ENCODE assay signal across 8 mouse cellular contexts in the genomic region with DNA sequence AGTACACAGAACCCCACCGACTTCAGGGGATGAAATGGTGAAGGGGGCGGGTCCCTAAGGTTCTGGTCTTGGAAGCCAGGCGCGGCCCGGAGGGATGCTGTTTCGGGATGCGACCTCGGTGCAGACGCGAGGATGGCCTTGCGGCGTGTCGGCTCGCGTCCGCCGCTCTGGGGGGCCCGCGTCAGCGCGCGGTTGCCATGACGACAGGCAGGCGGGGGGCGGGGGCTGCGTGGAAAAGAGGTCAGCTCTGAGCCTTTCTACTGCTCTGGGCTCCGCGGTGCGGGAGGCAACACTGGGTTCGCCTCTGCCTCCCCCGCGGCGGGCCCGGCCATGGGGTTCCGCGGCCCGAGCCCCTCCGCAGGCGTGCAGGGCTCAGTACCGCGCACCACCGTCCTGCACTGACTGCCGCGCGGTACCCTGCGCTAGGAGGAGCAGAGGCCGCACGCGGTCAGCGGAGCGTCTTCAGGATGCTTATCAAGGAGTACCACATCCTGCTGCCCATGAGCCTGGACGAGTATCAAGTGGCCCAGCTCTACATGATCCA. TPM values are rescaled to one million over a fixed set of nuclear protein-coding genes. Genes with fewer than 3 reads are reported as not detected.
DNase-seq lines count a peak whose midpoint lies in the region; ATAC-seq and TF ChIP-seq lines count a peak whose summit lies in the region.

No protein-coding gene starts in this region.

- H3K4me3 ChIP-seq in kidney, postnatal 0 days (replicated peaks; ENCODE audit: low read depth, low read length): peak overlapping the region; percentile 40
- H3K4me3 ChIP-seq in bone marrow macrophage, adult 2 months (ENCODE audit: insufficient read depth, low read length): peak overlapping the region; percentile 72
- H3K4me3 ChIP-seq in liver, embryonic 16.5 days (ENCODE audit: low read depth, low read length): peak overlapping the region; percentile 66

- H3K9ac ChIP-seq in kidney, postnatal 0 days (ENCODE audit: low read depth, low read length): peak overlapping the region; percentile 59
- H3K9ac ChIP-seq in liver, embryonic 16.5 days (ENCODE audit: low read depth, low read length): peak overlapping the region; percentile 65

- no peak for ATAC-seq in kidney, postnatal 0 days (replicated peaks; ENCODE audit: low FRiP score, low read depth)
- ATAC-seq in frontal cortex, adult (ENCODE audit: low TSS enrichment): peak; percentile 7; the same call in 1 of the 2 replicates
- no peak for ATAC-seq in liver, embryonic 16.5 days (ENCODE audit: low read depth)
- ATAC-seq in inflammation-experienced regulatory T-cells, adult 6 months: no peak

- 0 out of 2 replicates have a peak, but pooled peaks cover 2% of the 10 kb centered on the region for H3K36me3 ChIP-seq in kidney, postnatal 0 days (ENCODE audit: insufficient read depth, low read length)
- H3K36me3 ChIP-seq in liver, embryonic 16.5 days (ENCODE audit: control insufficient read depth, insufficient read depth): no peaks in the 10 kb centered on the region

- no peaks in the 10 kb centered on the region for H3K9me3 ChIP-seq in kidney, postnatal 0 days (replicated peaks; ENCODE audit: low read length)
- H3K9me3 ChIP-seq in liver, embryonic 16.5 days (replicated peaks; ENCODE audit: control insufficient read depth, low read length): no peaks in the 10 kb centered on the region

- peak overlapping the region; percentile 79 for H3K4me2 ChIP-seq in kidney, postnatal 0 days (ENCODE audit: low read length)
- peak overlapping the region; percentile 99 for H3K4me2 ChIP-seq in liver, embryonic 16.5 days (ENCODE audit: low read depth, low read length)

- DNase-seq in kidney, postnatal 0 days (ENCODE audit: low spot score): no peak
- DNase-seq in kidney, adult 8-10 months: no peak
- peak; percentile 66 for DNase-seq in kidney, postnatal 10 days
- DNase-seq in retina, postnatal 7 days (ENCODE audit: low read depth, low spot score): peak; percentile 73

- TF ChIP-seq CTCF in kidney, postnatal 0 days (IDR thresholded peaks at IDR 0.05; ENCODE audit: low read depth): no peak
- no peak for TF ChIP-seq CTCF in bone marrow macrophage, adult 2 months (IDR thresholded peaks at IDR 0.05; ENCODE audit: low read depth, low read length)

- H3K27me3 ChIP-seq in kidney, postnatal 0 days (ENCODE audit: insufficient read depth, low read length): no peaks in the 10 kb centered on the region
- H3K27me3 ChIP-seq in liver, embryonic 16.5 days (ENCODE audit: control insufficient read depth, insufficient read depth, low read depth, low read length): peaks cover 24% of the 10 kb centered on the region

- WGBS in kidney, postnatal 0 days: 1% methylated on average over 42 of the region's 52 CpGs
- 1% methylated on average over 52 of the region's 52 CpGs for WGBS in liver, embryonic 16.5 days (ENCODE audit: insufficient replicate concordance)

- peaks cover 26% of the 10 kb centered on the region; the same call in 1 of the 2 replicates for H3K4me1 ChIP-seq in kidney, postnatal 0 days (replicated peaks; ENCODE audit: insufficient read depth, low read length)
- H3K4me1 ChIP-seq in bone marrow macrophage, adult 2 months (ENCODE audit: control insufficient read depth, insufficient read depth, low read length): peaks cover 26% of the 10 kb centered on the region
- H3K4me1 ChIP-seq in liver, embryonic 16.5 days (ENCODE audit: control insufficient read depth, low read depth, low read length): peaks cover 46% of the 10 kb centered on the region

- H3K27ac ChIP-seq in kidney, postnatal 0 days: no peak overlapping the region
- no peak overlapping the region for H3K27ac ChIP-seq in bone marrow macrophage, adult 2 months (ENCODE audit: insufficient read depth, low read depth, low read length)
- no peak overlapping the region for H3K27ac ChIP-seq in liver, embryonic 16.5 days (ENCODE audit: low read length)

- no peak for TF ChIP-seq POLR2A in bone marrow macrophage, adult 2 months (IDR thresholded peaks at IDR 0.05; ENCODE audit: borderline replicate concordance, low read depth, low read length)

RNA-seq across cellular contexts. Expression of gene Pitpnm1, which starts 1.0 kb away (rescaled TPM):
- polyA plus RNA-seq in kidney, postnatal 0 days (2015; fragmentation: Nextera tagmentation; extraction: Ambion mirVana): 12.2 and 13.9 TPM in 2 replicates
- 72.3 and 86.7 TPM in 2 replicates for polyA plus RNA-seq in bone marrow macrophage, adult 2 months (2012; ENCODE audit: insufficient read depth, insufficient read length, missing spikeins)
- polyA plus RNA-seq in liver, embryonic 16.5 days (2015; fragmentation: Nextera tagmentation; extraction: Ambion mirVana): 6.6 and 7.3 TPM in 2 replicates
- 100 to 1,000 TPM in 1 of 3 experiments, 10 to 100 TPM in 2; 80.6 to 147 (median 88.8) TPM for polyA plus RNA-seq in inflammation-experienced regulatory T-cells, adult 6 months (2017; shearing (Covaris generic))

RNA-seq across cellular contexts. Expression of gene Cdk2ap2, which starts 3.8 kb away (rescaled TPM):
- polyA plus RNA-seq in kidney, postnatal 0 days (2015; fragmentation: Nextera tagmentation; extraction: Ambion mirVana): 107 TPM in 2 replicates
- polyA plus RNA-seq in bone marrow macrophage, adult 2 months (2012; ENCODE audit: insufficient read depth, insufficient read length, missing spikeins): 98.0 and 98.3 TPM in 2 replicates
- polyA plus RNA-seq in liver, embryonic 16.5 days (2015; fragmentation: Nextera tagmentation; extraction: Ambion mirVana): 112 and 117 TPM in 2 replicates
- polyA plus RNA-seq in inflammation-experienced regulatory T-cells, adult 6 months (2017; shearing (Covaris generic)): 100 to 1,000 TPM; 329 to 406 (median 406) TPM

RNA-seq across cellular contexts. Expression of gene Cabp2, which starts 19.4 kb away (rescaled TPM):
- polyA plus RNA-seq in kidney, postnatal 0 days (2015; fragmentation: Nextera tagmentation; extraction: Ambion mirVana): 2.2 and 2.4 TPM in 2 replicates
- not detected in 2 replicates for polyA plus RNA-seq in bone marrow macrophage, adult 2 months (2012; ENCODE audit: insufficient read depth, insufficient read length, missing spikeins)
- polyA plus RNA-seq in liver, embryonic 16.5 days (2015; fragmentation: Nextera tagmentation; extraction: Ambion mirVana): 0.25 and 0.32 TPM in 2 replicates
- polyA plus RNA-seq in inflammation-experienced regulatory T-cells, adult 6 months (2017; shearing (Covaris generic)): not detected

RNA-seq across cellular contexts. Expression of gene Aip, which starts 24.9 kb away (rescaled TPM):
- polyA plus RNA-seq in kidney, postnatal 0 days (2015; fragmentation: Nextera tagmentation; extraction: Ambion mirVana): 83.2 and 84.2 TPM in 2 replicates
- 75.1 and 75.6 TPM in 2 replicates for polyA plus RNA-seq in bone marrow macrophage, adult 2 months (2012; ENCODE audit: insufficient read depth, insufficient read length, missing spikeins)
- 32.4 and 32.6 TPM in 2 replicates for polyA plus RNA-seq in liver, embryonic 16.5 days (2015; fragmentation: Nextera tagmentation; extraction: Ambion mirVana)
- polyA plus RNA-seq in inflammation-experienced regulatory T-cells, adult 6 months (2017; shearing (Covaris generic)): 100 to 1,000 TPM; 171 to 228 (median 197) TPM

RNA-seq across cellular contexts. Expression of gene Gpr152, which starts 38.8 kb away (rescaled TPM):
- 0.03 TPM in 1 of 2 replicates, not detected in the other for polyA plus RNA-seq in kidney, postnatal 0 days (2015; fragmentation: Nextera tagmentation; extraction: Ambion mirVana)
- not detected in 2 replicates for polyA plus RNA-seq in bone marrow macrophage, adult 2 months (2012; ENCODE audit: insufficient read depth, insufficient read length, missing spikeins)
- 0.02 TPM in 1 of 2 replicates, not detected in the other for polyA plus RNA-seq in liver, embryonic 16.5 days (2015; fragmentation: Nextera tagmentation; extraction: Ambion mirVana)
- polyA plus RNA-seq in inflammation-experienced regulatory T-cells, adult 6 months (2017; shearing (Covaris generic)): under 1 TPM in 1 of 3 experiments, not detected in 2; 0.22 TPM

Comparison
In these comparisons a context has a peak if more than half of its experiments do, and no peak if none do; other contexts are left out.
1. DNase-seq: peak in kidney, postnatal 10 days (single experiment) and retina, postnatal 7 days (single experiment); none in kidney, postnatal 0 days (single experiment) and kidney, adult 8-10 months (0 of 2).
2. Peak in every context shown above with its lines, with median percentiles within 50 percentile points of each other: H3K4me3 ChIP-seq.